Mouse (Mus musculus) stomach, embryonic 16.5 days (tissue): ENCODE data around the gene Itga9. TPM values are rescaled to one million over a fixed set of nuclear protein-coding genes. Genes with fewer than 3 reads are reported as not detected.
A peak's percentile ranks its signal among the peaks of the same experiment; 100 is the strongest.

Experiments used
- ATAC-seq: fragments of 200-750 bp; cut with Nextera tagmentation; 2 replicates; pipeline ENCODE4 v1.8.0; 2017; ENCODE audit warnings: moderate number of reproducible peaks, moderate TSS enrichment; ENCODE audit not compliant: insufficient read depth, low FRiP score
- H3K27ac ChIP-seq: fragments of 300-500 bp; sonication (generic); 2 replicates; pipeline ENCODE4 v1.5.1; 2014; ENCODE audit warnings: low read length
- H3K27me3 ChIP-seq: fragments of 300-500 bp; sonication (generic); 2 replicates; pipeline ENCODE4 v1.6.1; 2014; ENCODE audit warnings: low read length, control low read depth, mixed read lengths; ENCODE audit not compliant: control insufficient read depth, insufficient read depth
- H3K36me3 ChIP-seq: fragments of 300-500 bp; sonication (generic); 2 replicates; pipeline ENCODE4 v1.6.1; 2014; ENCODE audit warnings: low read length; ENCODE audit not compliant: control insufficient read depth, insufficient read depth
- H3K4me1 ChIP-seq: fragments of 300-500 bp; sonication (generic); 2 replicates; pipeline ENCODE4 v1.6.1; 2014; ENCODE audit warnings: low read length, control low read depth, mixed read lengths; ENCODE audit not compliant: control insufficient read depth, insufficient read depth
- H3K4me2 ChIP-seq: fragments of 300-500 bp; sonication (generic); 2 replicates; pipeline ENCODE4 v1.6.1; 2014; ENCODE audit warnings: low read depth, low read length, mixed read lengths
- H3K4me3 ChIP-seq: fragments of 300-500 bp; sonication (generic); replicated peaks from 2 replicates; pipeline ENCODE4 v1.5.1; 2014; ENCODE audit warnings: mild to moderate bottlenecking, low read length
- H3K9ac ChIP-seq: fragments of 300-500 bp; sonication (generic); 2 replicates; pipeline ENCODE4 v1.6.1; 2014; ENCODE audit warnings: low read length
- H3K9me3 ChIP-seq: fragments of 300-500 bp; sonication (generic); replicated peaks from 2 replicates; pipeline ENCODE4 v1.6.1; 2016; ENCODE audit warnings: low read length, control low read depth; ENCODE audit not compliant: control insufficient read depth
- WGBS: fragments of 180-500 bp; shearing (Covaris S2); extraction: QIAGEN DNeasy Blood & Tissue Kit; methylation state at CpG from one replicate; pipeline ENCODE4 v1.1.7; 2014; 5-methylcytosine and 5-hydroxymethylcytosine counted together
- polyA plus RNA-seq: library from polyadenylated mRNA; unstranded; fragments of >200 nt; fragmentation: Nextera tagmentation; extraction: Ambion mirVana; gene quantifications from 2 replicates; pipeline ENCODE4 v1.2.1, GENCODE M21; 2015

Gene Itga9
- polyA plus RNA-seq, 1 experiment from 2014 or later = 5.5 TPM

GRCm38 (mm10) chr9:118580371-118580770 lies 26.1 kb upstream of the Itga9 start:
- ATAC-seq = no peak
- Histone ChIP-seq H3K36me3 (peaks cover 7% of the 10 kb centered on the region; the same call in 1 of the 2 replicates), H3K4me2 (no peak overlapping the region), H3K4me1 (no peaks in the 10 kb centered on the region), H3K4me3 (no peak overlapping the region), H3K9me3 (no peaks in the 10 kb centered on the region), H3K9ac (no peak overlapping the region), H3K27me3 (no peaks in the 10 kb centered on the region), H3K27ac (no peak overlapping the region)
- 67% methylated on average over 6 of the region's 6 CpGs for WGBS

- 62% methylated on average over 6 of the region's 6 CpGs for WGBS
- ATAC-seq = no peak
- Histone ChIP-seq H3K27me3 (no peaks in the 10 kb centered on the region), H3K4me1 (no peaks in the 10 kb centered on the region), H3K9me3 (no peaks in the 10 kb centered on the region), H3K4me2 (no peak overlapping the region), H3K36me3 (peaks cover 7% of the 10 kb centered on the region; the same call in 1 of the 2 replicates), H3K27ac (no peak overlapping the region), H3K9ac (no peak overlapping the region), H3K4me3 (no peak overlapping the region)
These were observed 23.7 kb upstream of the Itga9 start for GRCm38 (mm10) chr9:118582757-118583156.

- Histone ChIP-seq H3K4me3 (no peak overlapping the region), H3K9ac (no peak overlapping the region), H3K27me3 (no peaks in the 10 kb centered on the region), H3K9me3 (no peaks in the 10 kb centered on the region), H3K27ac (no peak overlapping the region), H3K4me2 (no peak overlapping the region), H3K4me1 (no peaks in the 10 kb centered on the region; the same call in 1 of the 2 replicates), H3K36me3 (peaks cover 4% of the 10 kb centered on the region; the same call in 1 of the 2 replicates)
- WGBS = 88% methylated on average over 1 of the region's 1 CpGs
- no peak for ATAC-seq
These were observed 21.7 kb upstream of the Itga9 start for GRCm38 (mm10) chr9:118584838-118585237.

- WGBS = 60% methylated on average over 6 of the region's 6 CpGs
These were observed 20.5 kb upstream of the Itga9 start for GRCm38 (mm10) chr9:118585998-118586397.

GRCm38 (mm10) chr9:118587115-118587514 lies 19.4 kb upstream of the Itga9 start:
- Histone ChIP-seq H3K27me3 (no peaks in the 10 kb centered on the region), H3K27ac (no peak overlapping the region), H3K9ac (no peak overlapping the region), H3K4me2 (no peak overlapping the region), H3K36me3 (peaks cover 4% of the 10 kb centered on the region; the same call in 1 of the 2 replicates), H3K9me3 (no peaks in the 10 kb centered on the region), H3K4me1 (no peaks in the 10 kb centered on the region; the same call in 1 of the 2 replicates), H3K4me3 (no peak overlapping the region)
- ATAC-seq = no peak
- WGBS = 55% methylated on average over 4 of the region's 4 CpGs

More at GRCm38 (mm10) chr9:118585998-118586397, 20.5 kb upstream of the Itga9 start:
- Histone ChIP-seq H3K4me2 (no peak overlapping the region), H3K27ac (no peak overlapping the region), H3K27me3 (no peaks in the 10 kb centered on the region), H3K36me3 (peaks cover 4% of the 10 kb centered on the region; the same call in 1 of the 2 replicates), H3K4me3 (no peak overlapping the region), H3K4me1 (no peaks in the 10 kb centered on the region; the same call in 1 of the 2 replicates), H3K9me3 (no peaks in the 10 kb centered on the region), H3K9ac (no peak overlapping the region)
- ATAC-seq = no peak

- no peak for ATAC-seq
- Histone ChIP-seq H3K4me2 (no peak overlapping the region), H3K4me3 (no peak overlapping the region), H3K27ac (no peak overlapping the region), H3K36me3 (no peaks in the 10 kb centered on the region), H3K4me1 (peaks cover 10% of the 10 kb centered on the region), H3K9ac (no peak overlapping the region), H3K27me3 (no peaks in the 10 kb centered on the region), H3K9me3 (no peaks in the 10 kb centered on the region)
- WGBS = 19% methylated on average over 3 of the region's 3 CpGs
These were observed 17.2 kb upstream of the Itga9 start for GRCm38 (mm10) chr9:118589249-118589648.

GRCm38 (mm10) chr9:118590230-118590629 lies 16.3 kb upstream of the Itga9 start:
- H3K4me3 ChIP-seq = no peak overlapping the region
- H3K4me1 ChIP-seq = peaks cover 10% of the 10 kb centered on the region
- H3K9ac ChIP-seq = peak overlapping the region; percentile 25; the same call in 1 of the 2 replicates
- no peaks in the 10 kb centered on the region for H3K9me3 ChIP-seq
- H3K4me2 ChIP-seq = no peak overlapping the region
- no peak overlapping the region; the same call in 1 of the 2 replicates for H3K27ac ChIP-seq
- H3K27me3 ChIP-seq = no peaks in the 10 kb centered on the region
- no peaks in the 10 kb centered on the region for H3K36me3 ChIP-seq
- WGBS = 55% methylated on average over 7 of the region's 7 CpGs
- ATAC-seq = peak; percentile 39; the same call in 1 of the 2 replicates

GRCm38 (mm10) chr9:118591633-118592032 lies 14.9 kb upstream of the Itga9 start:
- Histone ChIP-seq H3K4me1 (peaks cover 10% of the 10 kb centered on the region), H3K27ac (no peak overlapping the region), H3K4me2 (no peak overlapping the region), H3K9ac (no peak overlapping the region), H3K36me3 (no peaks in the 10 kb centered on the region), H3K9me3 (no peaks in the 10 kb centered on the region), H3K27me3 (no peaks in the 10 kb centered on the region), H3K4me3 (no peak overlapping the region)
- WGBS = 73% methylated on average over 6 of the region's 6 CpGs
- no peak for ATAC-seq

GRCm38 (mm10) chr9:118592585-118593249 lies 13.8 kb upstream of the Itga9 start:
- no peaks in the 10 kb centered on the region for H3K27me3 ChIP-seq
- H3K4me3 ChIP-seq = no peak overlapping the region
- peak; percentile 50; the same call in 1 of the 2 replicates for ATAC-seq
- H3K9me3 ChIP-seq = no peaks in the 10 kb centered on the region
- no peak overlapping the region for H3K9ac ChIP-seq
- no peak overlapping the region; the same call in 1 of the 2 replicates for H3K27ac ChIP-seq
- peaks cover 10% of the 10 kb centered on the region for H3K4me1 ChIP-seq
- WGBS = 38% methylated on average over 13 of the region's 13 CpGs
- H3K4me2 ChIP-seq = peak overlapping the region; percentile 22
- H3K36me3 ChIP-seq = no peaks in the 10 kb centered on the region
